Mouse (Mus musculus): ENCODE measurements around the gene Ticrr. TPM values are rescaled to one million over a fixed set of nuclear protein-coding genes. Genes with fewer than 3 reads are reported as not detected.
A peak's percentile ranks its signal among the peaks of the same experiment; 100 is the strongest.

The Ticrr gene
- total and polyA plus RNA-seq, 3 experiments = 10.6 to 55.6 (median 23.8) TPM

GRCm38 (mm10) chr7:79742659-79743536 is 82.9 kb downstream of the Ticrr start, which contains the start of the genes Pex11a and Wdr93 (continued):
- no peak for TF ChIP-seq MEF2A (IDR thresholded peaks at IDR 0.05; ENCODE audit: extremely low read depth, insufficient replicate concordance, low read depth, low read length, poor library complexity, severe bottlenecking)
- no peak for TF ChIP-seq SMC3 (IDR thresholded peaks at IDR 0.05; ENCODE audit: low read depth, low read length)
- no peak for TF ChIP-seq MYC (IDR thresholded peaks at IDR 0.05; ENCODE audit: low read depth, low read length)
- TF ChIP-seq MAZ (IDR thresholded peaks at IDR 0.05; ENCODE audit: low read depth, low read length) = no peak; the same call in 1 of the 2 replicates
- TF ChIP-seq NRF1 (IDR thresholded peaks at IDR 0.05; ENCODE audit: insufficient read depth, low read depth, low read length, poor library complexity, severe bottlenecking) = no peak
- peak; percentile 82 for TF ChIP-seq HCFC1 (IDR thresholded peaks at IDR 0.05; ENCODE audit: low read depth, low read length)

GRCm38 (mm10) chr7:79744051-79744450 is 84.1 kb downstream of the Ticrr start:
- no peak for DNase-seq (ENCODE audit: low read depth, low spot score)
- Histone ChIP-seq H3K79me2 (ENCODE audit: control insufficient read depth, insufficient read depth, low read length, poor library complexity) (peaks cover 4% of the 10 kb centered on the region; the same call in 1 of the 2 replicates), H3K27ac (ENCODE audit: control insufficient read depth, low read depth, low read length) (no peak overlapping the region), H3K36me3 (ENCODE audit: control insufficient read depth in 1 of 2, insufficient read depth in 2 of 2, low read length in 2 of 2) (peaks cover 0 to 16% of the 10 kb centered on the region in 2 experiments; a peak in 2 of 4 replicates), H3K9ac (ENCODE audit: control insufficient read depth, low read depth, low read length, poor library complexity, severe bottlenecking) (no peak overlapping the region), H3K27me3 (ENCODE audit: control insufficient read depth in 1 of 2, insufficient read depth in 2 of 2, low read length in 2 of 2) (no peaks in the 10 kb centered on the region), H3K4me1 (ENCODE audit: control insufficient read depth in 1 of 2, insufficient read depth in 2 of 2, low read length in 2 of 2) (peaks cover 0 to 22% of the 10 kb centered on the region in 2 experiments; a peak in 3 of 4 replicates), H3K4me3 (ENCODE audit: control insufficient read depth in 1 of 2, insufficient read depth in 1 of 2, low read depth in 2 of 2, low read length in 2 of 2) (no peak overlapping the region), H3K9me3 (replicated peaks; ENCODE audit: insufficient read depth, low read length) (no peaks in the 10 kb centered on the region)
- TF ChIP-seq HCFC1 (IDR thresholded peaks at IDR 0.05; ENCODE audit: low read depth, low read length) (no peak), MYC (IDR thresholded peaks at IDR 0.05; ENCODE audit: low read depth, low read length) (no peak), NRF1 (IDR thresholded peaks at IDR 0.05; ENCODE audit: insufficient read depth, low read depth, low read length, poor library complexity, severe bottlenecking) (no peak), USF2 (IDR thresholded peaks at IDR 0.05; ENCODE audit: borderline replicate concordance in 1 of 2, insufficient read depth in 1 of 2, low read depth in 1 of 2, low read length in 2 of 2) (no peak), JUND (IDR thresholded peaks at IDR 0.05; ENCODE audit: low read depth, low read length) (no peak), USF1 (IDR thresholded peaks at IDR 0.05; ENCODE audit: low read depth, low read length) (no peak), NELFE (IDR thresholded peaks at IDR 0.05; ENCODE audit: low read depth, low read length) (no peak)

- peaks cover 0 to 16% of the 10 kb centered on the region in 2 experiments; a peak in 2 of 4 replicates for H3K36me3 ChIP-seq (ENCODE audit: control insufficient read depth in 1 of 2, insufficient read depth in 2 of 2, low read length in 2 of 2)
- H3K27me3 ChIP-seq (ENCODE audit: control insufficient read depth in 1 of 2, insufficient read depth in 2 of 2, low read length in 2 of 2) = no peaks in the 10 kb centered on the region
- peak; percentile 73 for DNase-seq (ENCODE audit: low read depth, low spot score)
- no peak overlapping the region for H3K27ac ChIP-seq (ENCODE audit: control insufficient read depth, low read depth, low read length)
- peaks cover 0 to 22% of the 10 kb centered on the region in 2 experiments; a peak in 3 of 4 replicates for H3K4me1 ChIP-seq (ENCODE audit: control insufficient read depth in 1 of 2, insufficient read depth in 2 of 2, low read length in 2 of 2)
- peaks cover 4% of the 10 kb centered on the region; the same call in 1 of the 2 replicates for H3K79me2 ChIP-seq (ENCODE audit: control insufficient read depth, insufficient read depth, low read length, poor library complexity)
- peak; percentile 70 for TF ChIP-seq RCOR1 (IDR thresholded peaks at IDR 0.05; ENCODE audit: low read depth, low read length)
- no peak for TF ChIP-seq HCFC1 (IDR thresholded peaks at IDR 0.05; ENCODE audit: low read depth, low read length)
- TF ChIP-seq ETS1 (IDR thresholded peaks at IDR 0.05; ENCODE audit: low read depth, low read length) = 0 out of 2 replicates have a peak, but pooled peaks have one; percentile 43
- TF ChIP-seq E2F4 (IDR thresholded peaks at IDR 0.05; ENCODE audit: borderline replicate concordance, low read depth, low read length) = no peak
- TF ChIP-seq TAL1 (IDR thresholded peaks at IDR 0.05; ENCODE audit: low read length) = peak; percentile 63
- TF ChIP-seq ZC3H11A (IDR thresholded peaks at IDR 0.05; ENCODE audit: low read depth, low read length) = no peak
- TF ChIP-seq CHD2 (IDR thresholded peaks at IDR 0.05; ENCODE audit: low read length) = no peak
- no peak for TF ChIP-seq GABPA (IDR thresholded peaks at IDR 0.05; ENCODE audit: low read depth, low read length)
- TF ChIP-seq TCF12 (IDR thresholded peaks at IDR 0.05; ENCODE audit: low read depth, low read length) = peak; percentile 62
- no peak for TF ChIP-seq JUND (IDR thresholded peaks at IDR 0.05; ENCODE audit: low read depth, low read length)
- TF ChIP-seq NELFE (IDR thresholded peaks at IDR 0.05; ENCODE audit: low read depth, low read length) = no peak
- TF ChIP-seq MAZ (IDR thresholded peaks at IDR 0.05; ENCODE audit: low read depth, low read length) = no peak
- peak; percentile 77 to 83 for TF ChIP-seq EP300 (IDR thresholded peaks at IDR 0.05; ENCODE audit: low read depth in 1 of 2, low read length in 2 of 2)
- TF ChIP-seq SMC3 (IDR thresholded peaks at IDR 0.05; ENCODE audit: low read depth, low read length) = no peak
- no peak for TF ChIP-seq SIN3A (IDR thresholded peaks at IDR 0.05; ENCODE audit: low read length)
- no peaks in the 10 kb centered on the region for H3K9me3 ChIP-seq (replicated peaks; ENCODE audit: insufficient read depth, low read length)
- no peak overlapping the region for H3K9ac ChIP-seq (ENCODE audit: control insufficient read depth, low read depth, low read length, poor library complexity, severe bottlenecking)
- H3K4me3 ChIP-seq (ENCODE audit: control insufficient read depth in 1 of 2, insufficient read depth in 1 of 2, low read depth in 2 of 2, low read length in 2 of 2) = no peak overlapping the region
Observed at GRCm38 (mm10) chr7:79744585-79744984, 84.6 kb downstream of the Ticrr start.
